Mouse (Mus musculus): ENCODE measurements around the gene Atp2c2. TPM values are rescaled to one million over a fixed set of nuclear protein-coding genes. Genes with fewer than 3 reads are reported as not detected.
A peak's percentile ranks its signal among the peaks of the same experiment; 100 is the strongest.

Gene Atp2c2
- total RNA-seq, 2 experiments from 2014 or later, result not detected

- no peak for DNase-seq
These were observed 84.9 kb downstream of the Atp2c2 start for GRCm38 (mm10) chr8:119784676-119785075.

DNA sequence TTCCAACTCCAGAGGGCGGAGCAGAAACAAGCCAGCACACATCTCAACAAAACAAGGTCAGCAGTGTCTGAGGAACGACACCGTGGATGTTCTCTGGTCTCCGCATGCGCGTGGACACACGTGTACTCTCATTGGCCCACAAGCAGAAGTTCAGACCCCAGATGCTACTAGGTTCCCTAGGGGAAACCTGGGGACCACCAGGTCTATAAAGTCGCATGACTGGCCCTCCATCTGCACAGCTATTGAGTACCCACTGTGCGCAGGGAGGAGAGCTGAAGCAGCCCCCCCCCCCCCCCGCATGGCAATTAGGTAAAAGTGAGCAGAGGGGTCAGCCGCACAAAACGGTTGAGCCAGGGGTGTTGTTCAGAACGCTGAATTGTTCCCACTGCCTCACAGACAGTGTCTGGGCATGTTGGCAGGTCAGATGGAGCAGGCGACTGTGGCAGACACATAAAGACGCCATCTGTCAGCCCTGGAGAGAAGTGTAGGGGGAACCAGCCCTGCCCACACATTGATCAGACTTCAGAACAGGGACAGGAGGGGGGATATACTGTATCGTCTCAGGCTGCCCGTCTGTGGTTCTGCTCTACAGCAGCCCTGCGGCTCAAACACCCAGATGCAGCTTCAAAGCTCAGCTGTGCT lies 86.1 kb downstream of the Atp2c2 start:
- no peak for DNase-seq

DNA sequence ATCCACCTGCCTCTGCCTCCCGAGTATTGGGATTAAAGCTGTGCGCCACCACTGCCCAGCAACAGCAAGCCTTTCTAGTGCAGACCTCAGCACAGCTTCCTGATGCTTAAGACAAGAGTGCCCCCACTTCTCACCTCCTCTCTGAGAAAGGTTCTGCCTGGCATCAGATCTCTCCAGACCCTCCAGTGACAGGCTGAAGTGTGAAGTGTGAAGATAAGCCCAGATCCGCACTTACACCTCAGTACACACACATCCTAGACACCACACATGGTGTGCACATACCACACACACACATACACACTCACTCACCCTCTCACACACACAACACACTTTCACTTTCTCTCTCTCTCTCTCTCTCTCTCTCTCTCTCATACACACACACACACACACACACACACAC lies 87.1 kb downstream of the Atp2c2 start:
- no peak for DNase-seq

- no peak for DNase-seq
These were observed 87.5 kb downstream of the Atp2c2 start for GRCm38 (mm10) chr8:119787341-119787740.

DNA sequence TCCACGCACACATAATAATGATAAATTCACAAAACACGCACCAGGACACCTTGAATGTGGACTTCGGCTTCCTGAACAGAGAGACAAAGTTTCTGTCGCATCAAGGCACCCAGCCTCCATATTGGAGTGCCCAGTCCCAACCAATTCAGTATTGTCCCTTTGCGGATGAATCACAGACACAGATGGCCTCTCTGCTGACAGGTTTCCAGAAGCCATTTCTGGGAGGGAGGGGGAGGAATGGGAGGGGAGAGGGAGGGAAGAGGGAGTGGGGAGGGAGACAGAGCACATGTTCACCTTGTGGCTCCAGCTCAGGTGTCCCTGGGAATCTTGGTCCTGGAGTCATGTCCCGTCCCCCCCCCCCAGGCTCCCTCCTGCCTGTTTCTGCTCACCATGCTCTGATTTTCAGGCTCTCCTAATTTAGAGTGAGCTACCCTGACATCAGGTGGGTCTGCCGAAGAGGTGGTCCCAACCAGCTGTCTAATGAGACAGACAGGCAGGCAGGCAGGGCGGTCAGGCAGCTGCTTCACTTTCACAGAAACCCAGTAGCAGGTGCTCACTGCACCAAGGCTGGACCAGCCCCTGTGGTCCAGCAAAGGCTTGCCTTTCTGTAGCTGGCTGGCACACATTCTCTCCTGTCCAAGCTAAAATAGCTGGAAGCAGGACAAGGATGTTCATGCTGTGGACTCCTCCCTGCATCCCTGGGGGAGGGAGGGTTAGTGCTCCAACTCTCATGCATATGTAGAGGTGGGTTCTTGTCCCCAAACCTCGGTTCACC lies 89.0 kb downstream of the Atp2c2 start:
- no peak for DNase-seq

- no peak for DNase-seq
These were observed 89.8 kb downstream of the Atp2c2 start for GRCm38 (mm10) chr8:119789581-119789980.

DNA sequence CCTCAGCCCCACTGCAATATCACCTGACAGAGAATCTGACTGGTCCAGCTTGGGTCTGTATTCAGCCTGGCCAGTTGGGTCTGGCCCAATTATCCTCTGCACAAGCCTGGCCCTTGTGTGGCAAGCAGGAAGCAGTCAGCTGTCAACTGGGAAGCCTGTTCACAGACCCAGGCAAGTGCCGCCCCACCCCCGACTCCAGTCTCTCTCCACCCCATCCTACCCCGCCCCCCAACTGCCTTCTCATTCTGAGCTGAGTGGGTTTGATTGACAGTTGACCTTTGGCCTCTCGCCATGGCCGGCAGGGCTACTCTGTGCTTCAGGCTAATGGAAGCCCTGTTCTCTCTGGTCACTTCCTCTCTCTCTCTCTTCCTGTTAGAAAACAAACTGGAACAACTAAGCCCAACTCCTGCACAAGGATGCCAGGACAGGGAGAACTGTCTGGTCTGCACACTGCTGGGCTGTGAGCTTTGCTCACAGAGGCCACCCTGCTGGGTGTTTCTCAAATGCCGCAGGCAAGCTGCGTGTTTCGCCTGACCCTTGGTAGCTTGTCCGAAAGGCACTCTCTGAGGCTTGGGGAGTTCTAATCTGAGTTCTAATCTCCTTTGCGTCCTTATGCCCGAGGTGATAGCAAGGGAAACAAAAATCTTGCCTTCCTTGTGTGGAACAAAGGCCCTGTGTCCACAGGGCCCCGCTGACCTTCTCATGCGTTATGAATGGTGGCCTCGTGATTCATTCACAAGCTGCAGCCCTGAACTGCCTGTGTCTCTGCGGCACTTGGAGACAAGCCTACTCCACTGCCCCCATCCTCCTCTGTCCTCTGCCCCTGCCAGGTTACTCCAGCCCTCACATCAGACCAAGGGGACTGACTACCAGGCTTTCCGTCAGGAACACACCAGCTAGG lies 92.2 kb downstream of the Atp2c2 start:
- DNase-seq, result peak; percentile 47

DNA sequence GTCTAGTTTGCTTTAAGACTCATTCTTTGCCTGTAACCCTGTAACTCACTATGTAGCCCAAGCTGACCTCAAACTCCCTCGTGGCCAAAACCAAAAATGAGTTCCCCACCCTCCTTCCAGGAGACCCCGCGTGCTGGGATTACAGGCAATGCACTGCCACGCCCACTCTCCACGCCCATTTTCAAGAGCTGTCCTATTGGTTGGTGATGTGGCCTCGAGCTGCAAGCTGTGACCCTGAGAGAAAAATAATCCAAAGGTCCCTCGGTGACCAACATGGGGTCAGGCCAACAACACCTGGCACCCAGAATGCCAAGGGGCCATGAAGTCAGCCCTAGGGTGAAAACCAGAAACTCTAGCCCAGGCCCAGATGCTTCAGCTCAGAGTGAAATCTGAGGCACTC lies 94.9 kb downstream of the Atp2c2 start:
- DNase-seq, result no peak

DNA sequence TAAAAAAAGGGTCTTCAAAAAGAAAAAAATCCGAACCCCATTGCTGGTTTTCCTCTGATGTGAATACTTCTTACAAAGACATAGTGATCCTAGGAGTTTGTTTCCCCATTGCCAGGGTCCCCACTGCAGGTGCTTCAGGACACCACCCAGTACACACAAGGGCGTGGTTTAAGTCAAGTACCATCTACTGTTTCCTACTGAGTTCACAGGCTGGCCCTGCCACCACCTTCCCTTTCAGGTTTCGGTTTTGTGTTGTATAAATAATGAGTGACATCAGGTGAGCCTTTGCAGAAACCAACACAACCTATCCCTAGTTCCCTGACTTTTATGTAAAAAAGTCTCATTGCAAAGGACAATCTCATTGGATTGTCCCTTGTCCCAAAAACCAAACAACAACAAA lies 95.8 kb downstream of the Atp2c2 start:
- DNase-seq, result no peak

DNA sequence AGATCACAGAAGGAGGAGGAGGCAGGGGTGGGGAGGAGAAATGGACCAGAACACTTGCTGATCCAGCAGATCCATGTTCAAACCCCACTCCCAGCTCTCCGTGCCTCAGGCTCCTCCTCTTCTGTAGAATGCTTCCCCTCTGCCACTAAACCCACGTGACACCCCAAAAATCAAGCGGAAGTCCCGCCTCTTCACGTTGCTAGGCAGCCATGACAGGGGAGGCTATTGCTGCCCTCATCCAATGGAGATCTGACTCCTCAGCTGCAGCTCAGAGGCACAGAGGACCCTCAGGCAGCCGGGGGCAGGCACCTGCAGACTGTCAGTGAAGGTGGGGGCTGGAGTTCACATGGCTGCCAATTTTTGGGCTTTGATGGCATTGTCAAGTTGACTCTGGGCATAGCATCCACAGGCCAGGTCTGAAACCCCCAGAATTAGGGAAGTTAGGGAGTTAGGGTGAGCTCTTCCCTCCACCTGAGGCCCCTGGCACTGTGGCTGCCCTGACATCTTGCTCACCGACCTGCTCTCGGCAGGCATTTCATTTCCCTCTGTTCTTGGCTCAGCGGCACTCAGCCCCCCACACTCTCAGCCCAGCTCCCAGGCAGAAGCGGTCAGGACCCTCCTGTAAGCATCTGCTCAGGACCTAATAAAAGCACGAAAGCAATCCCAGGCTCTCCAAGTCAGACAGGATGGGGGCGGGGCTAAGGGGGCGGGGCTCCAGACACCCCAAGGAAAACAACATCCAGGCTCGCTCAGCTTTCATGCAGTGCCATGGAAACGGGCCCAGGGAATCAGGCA lies 98.6 kb downstream of the Atp2c2 start:
- DNase-seq, result peak; percentile 44

GRCm38 (mm10) chr8:119798965-119799264 lies 99.1 kb downstream of the Atp2c2 start:
- DNase-seq, result no peak

DNA sequence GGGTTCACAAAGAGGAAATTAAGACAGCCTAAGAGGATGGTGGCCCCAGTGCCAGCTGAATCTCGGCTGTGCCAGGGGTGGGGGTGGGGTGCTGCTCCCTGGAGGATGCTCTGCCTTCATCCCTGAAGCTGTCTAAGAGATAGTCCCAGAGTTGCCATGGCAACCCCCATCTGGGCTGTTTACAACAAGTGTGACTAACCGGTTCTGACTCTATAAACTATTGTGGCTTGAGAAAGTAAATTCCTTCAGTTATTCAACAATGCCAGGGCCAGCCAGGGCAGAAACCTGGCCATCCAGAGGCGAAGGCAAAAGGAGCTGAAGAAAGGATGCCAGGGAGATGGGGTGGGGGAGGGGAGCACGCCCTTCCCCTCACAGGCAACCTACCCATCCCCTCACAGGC lies 101.4 kb downstream of the Atp2c2 start:
- DNase-seq, result no peak

- no peak for DNase-seq
These were observed 102.8 kb downstream of the Atp2c2 start for GRCm38 (mm10) chr8:119802592-119802991.

- no peak for DNase-seq
These were observed 105.5 kb downstream of the Atp2c2 start for GRCm38 (mm10) chr8:119805275-119805674.

DNA sequence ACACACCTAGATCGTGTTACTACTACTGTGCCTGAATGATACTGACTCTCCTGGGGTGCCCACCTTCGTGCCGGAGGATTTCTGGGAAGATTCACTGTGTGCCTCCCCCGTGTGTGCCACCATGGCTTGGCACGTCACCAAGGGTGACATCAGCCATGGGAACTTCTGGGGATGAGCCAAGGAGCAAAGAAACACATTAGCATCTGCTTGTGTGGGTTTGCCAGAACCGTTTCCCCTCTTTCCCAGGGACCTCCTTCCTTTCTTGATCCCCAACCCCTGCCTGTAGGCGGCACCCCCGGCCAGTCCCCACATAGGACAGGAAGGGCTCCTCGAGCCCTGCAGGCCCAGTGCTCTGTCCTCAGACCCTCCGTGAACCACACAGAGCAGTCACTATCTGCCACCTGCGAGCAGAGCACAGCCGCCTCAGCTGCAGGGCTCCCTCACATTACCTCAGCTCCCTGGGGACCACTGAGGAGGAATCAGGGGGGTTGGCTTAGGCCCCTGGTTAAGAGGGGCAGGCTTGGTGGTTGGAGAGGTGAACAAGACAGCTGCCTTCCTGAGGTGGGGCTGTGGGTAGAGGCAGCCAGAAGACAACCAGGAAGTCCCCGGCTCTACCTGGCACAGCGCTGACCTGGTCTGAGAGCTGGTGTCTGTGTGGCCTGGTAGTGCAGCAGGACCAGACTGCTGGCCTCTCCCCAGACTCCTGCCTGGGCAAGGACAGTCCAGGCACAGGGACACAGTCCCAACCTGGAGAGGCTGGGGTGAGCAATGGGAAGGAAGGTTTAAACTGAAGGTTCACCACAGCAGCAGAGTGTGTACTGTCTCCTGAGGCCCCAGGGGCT lies 106.8 kb downstream of the Atp2c2 start:
- DNase-seq, result no peak

Other genes with a start within 250 kb of the Atp2c2 start
- not detected for gene Slc38a8, start 198.3 kb upstream of the Atp2c2 start, total RNA-seq (2021)
- gene Mbtps1, start 141.3 kb upstream of the Atp2c2 start, total RNA-seq (2021), result 10 to 100 TPM; 55.4 to 65.0 TPM
- 10 to 100 TPM; 13.0 to 15.0 TPM for gene Hsdl1, start 124.8 kb upstream of the Atp2c2 start, total RNA-seq (2021)
- not detected for gene Dnaaf1, start 124.8 kb upstream of the Atp2c2 start, total RNA-seq (2021)
- gene Taf1c, start 94.8 kb upstream of the Atp2c2 start, total RNA-seq (2021), result 1 to 10 TPM; 3.6 to 4.4 TPM
- not detected for gene Adad2, start 87.3 kb upstream of the Atp2c2 start, total RNA-seq (2021)
- gene Kcng4, start 64.3 kb upstream of the Atp2c2 start, total RNA-seq (2021), result under 1 TPM; 0.45 to 0.82 TPM
- 10 to 100 TPM; 69.8 to 78.6 TPM for gene Wfdc1, start 33.6 kb upstream of the Atp2c2 start, total RNA-seq (2021)
- gene Tldc1, start 78.4 kb downstream of the Atp2c2 start, total RNA-seq (2021), result 1 to 10 TPM; 4.7 to 5.2 TPM
- 10 to 100 TPM; 38.3 to 41.8 TPM for gene Cotl1, start 140.5 kb downstream of the Atp2c2 start, total RNA-seq (2021)
- 1 to 10 TPM; 2.9 to 3.9 TPM for gene Klhl36, start 162.3 kb downstream of the Atp2c2 start, total RNA-seq (2021)
- 10 to 100 TPM; 57.4 to 65.4 TPM for gene Usp10, start 210.4 kb downstream of the Atp2c2 start, total RNA-seq (2021)
- 1 to 10 TPM; 2.9 to 6.0 TPM for gene Gm20388, start 210.8 kb downstream of the Atp2c2 start, total RNA-seq (2021)